Mouse (Mus musculus) fibroblast of lung, adult 2 months (primary cell): ENCODE data around the gene Zbtb20.

Source experiments
- DNase-seq: peaks from one replicate; pipeline ENCODE4 v3.0.0-alpha.2; 2011; ENCODE audit warnings: low read depth

The Zbtb20 gene

DNA sequence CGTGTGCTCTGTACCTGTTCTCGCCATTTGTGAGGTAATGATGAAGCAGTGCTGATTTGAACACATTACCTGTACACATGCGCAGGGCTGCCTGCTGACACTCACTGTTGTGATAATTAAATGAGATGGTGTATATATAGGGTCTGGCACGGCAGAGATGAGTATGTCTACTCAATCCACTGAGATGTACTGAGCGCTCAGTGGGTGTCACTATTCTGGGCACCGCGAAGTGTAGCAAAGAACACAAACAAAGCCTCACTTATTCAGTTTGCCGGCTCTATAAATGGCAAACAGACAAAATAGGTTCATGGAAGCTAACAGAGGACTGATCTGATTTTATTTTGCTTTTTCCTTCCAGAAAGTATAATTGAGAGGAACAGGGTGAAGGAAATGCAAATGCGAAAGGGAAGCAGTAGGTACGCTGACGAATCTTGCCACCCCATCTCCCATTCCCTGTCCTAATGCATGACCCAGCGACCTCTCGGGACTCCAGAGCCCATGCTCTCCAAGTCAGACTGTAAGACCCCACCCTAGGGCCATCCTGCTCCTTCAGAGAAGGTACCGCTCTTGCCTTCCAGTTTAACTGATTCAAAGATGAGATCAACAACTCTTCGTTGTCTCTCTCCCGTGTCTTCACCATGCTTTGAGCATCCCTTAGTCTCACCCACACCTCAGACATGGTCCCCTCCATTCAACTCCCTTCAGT lies 695.8 kb downstream of the Zbtb20 start:
- no peak for DNase-seq

GRCm38 (mm10) chr16:43572171-43572570 lies 696.5 kb downstream of the Zbtb20 start:
- DNase-seq = no peak

- DNase-seq = no peak
Observed at GRCm38 (mm10) chr16:43572766-43573165, 697.1 kb downstream of the Zbtb20 start.

DNA sequence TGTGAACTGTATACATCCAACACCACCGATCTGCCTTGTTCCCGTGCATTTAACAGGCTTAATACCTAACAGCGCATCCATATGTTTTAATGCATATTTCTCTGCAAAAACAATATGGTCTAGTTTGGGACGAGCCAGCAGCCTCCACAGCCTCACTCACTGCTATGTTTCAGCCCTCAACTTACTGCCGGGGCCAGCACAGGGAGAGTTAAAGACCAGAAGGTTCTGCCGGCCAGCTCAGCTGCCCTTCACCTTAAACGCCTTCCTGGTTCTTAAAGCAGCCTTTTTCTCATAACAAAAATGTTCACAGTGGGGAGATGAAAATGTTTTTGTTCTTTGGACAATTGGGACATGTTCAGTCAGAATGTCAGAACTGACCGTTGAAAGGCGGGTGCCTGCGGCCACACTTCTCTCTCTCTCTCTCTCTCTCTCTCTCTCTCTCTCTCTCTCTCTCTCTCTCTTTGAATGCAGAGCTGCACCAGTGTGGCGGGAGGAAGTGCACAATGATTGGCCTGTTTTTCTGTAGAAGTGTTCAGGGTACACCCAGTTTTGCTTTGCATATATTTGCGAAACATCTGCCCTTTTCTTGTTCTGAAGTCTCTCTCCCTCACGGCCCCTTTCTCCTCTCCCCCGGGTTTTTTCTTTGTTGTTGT lies 697.6 kb downstream of the Zbtb20 start:
- no peak for DNase-seq

GRCm38 (mm10) chr16:43574006-43574764 lies 698.5 kb downstream of the Zbtb20 start:
- peak; percentile 98 for DNase-seq

- DNase-seq = no peak
Observed at GRCm38 (mm10) chr16:43575066-43575465, 699.4 kb downstream of the Zbtb20 start.

- DNase-seq = no peak
Observed at GRCm38 (mm10) chr16:43575507-43575906, 699.8 kb downstream of the Zbtb20 start.

DNA sequence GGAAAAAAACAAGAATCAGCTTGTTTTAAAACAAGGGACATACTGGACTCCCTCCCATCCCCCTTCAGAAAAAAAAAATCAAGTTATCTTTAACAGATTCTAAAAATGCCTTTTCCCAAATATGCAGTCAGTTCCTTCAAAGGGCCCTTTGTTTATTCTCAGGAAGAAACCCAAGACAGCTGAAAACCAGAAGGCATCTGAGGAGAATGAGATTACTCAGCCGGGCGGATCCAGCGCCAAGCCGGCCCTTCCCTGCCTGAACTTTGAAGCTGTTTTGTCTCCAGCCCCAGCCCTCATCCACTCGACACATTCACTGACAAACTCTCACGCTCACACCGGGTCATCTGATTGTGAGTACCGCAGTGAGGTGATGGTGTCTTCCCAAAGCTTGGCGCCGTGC lies 701.7 kb downstream of the Zbtb20 start:
- peak; percentile 96 for DNase-seq

DNA sequence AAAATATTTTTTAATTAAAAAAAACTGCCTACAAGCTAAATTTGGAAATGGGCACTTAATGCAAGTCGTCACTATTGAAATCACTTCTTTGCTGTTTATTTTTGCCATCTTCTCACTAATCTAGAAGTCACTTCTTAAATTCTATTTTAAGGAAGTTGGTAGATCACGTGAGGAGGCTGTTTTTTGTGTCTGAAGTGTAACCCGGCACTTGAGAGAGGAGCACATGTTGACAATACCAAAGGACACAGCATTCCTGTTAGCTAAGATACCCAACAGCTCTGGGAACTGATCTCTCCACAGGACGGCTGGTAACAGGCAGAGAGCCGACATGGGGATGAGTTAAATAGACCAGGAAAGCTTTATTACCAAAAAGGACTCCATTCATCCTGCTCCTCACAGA lies 702.7 kb downstream of the Zbtb20 start:
- DNase-seq = no peak

DNA sequence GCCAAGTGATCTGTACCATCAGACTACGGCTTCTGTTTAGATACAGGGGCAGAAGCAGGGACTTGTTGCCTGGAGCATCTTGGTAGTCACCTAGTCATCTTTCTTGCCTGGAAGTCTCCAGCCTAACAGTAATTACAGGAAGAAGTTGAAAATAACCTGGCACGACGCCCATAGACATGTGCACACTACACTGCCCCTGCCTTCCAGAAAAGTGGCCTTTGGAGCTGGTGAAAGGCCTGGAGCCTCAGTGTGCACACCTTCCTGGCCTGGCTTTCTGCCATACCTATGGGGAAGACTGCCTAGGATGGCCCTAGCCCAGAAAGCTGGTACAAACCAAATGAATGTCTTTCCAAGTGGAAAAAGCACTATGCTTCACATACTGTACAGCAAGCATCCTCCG lies 703.4 kb downstream of the Zbtb20 start:
- no peak for DNase-seq

DNA sequence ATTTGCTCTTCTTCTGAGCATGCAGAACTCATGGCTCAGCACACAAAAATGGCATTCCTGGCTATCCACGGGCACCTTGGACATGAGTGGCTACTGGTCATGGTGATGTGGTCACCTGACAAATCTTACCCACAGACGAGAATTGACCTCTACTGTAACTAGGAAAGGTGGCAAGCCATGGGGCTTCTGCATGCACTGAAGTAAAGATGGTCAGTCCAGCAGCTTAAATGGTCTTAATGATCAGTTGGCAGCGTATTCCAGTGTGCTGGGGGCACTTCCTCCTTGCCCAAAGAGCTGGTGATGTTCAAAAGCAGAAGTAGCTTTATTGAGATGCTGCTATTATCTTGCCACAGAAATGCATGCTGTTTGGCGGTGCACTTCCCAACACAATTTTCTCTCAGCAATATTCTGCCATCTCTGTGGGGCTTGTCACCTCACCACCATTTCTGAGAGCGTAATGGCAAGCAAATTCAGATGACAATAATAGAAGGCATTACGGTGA lies 704.7 kb downstream of the Zbtb20 start:
- no peak for DNase-seq

DNA sequence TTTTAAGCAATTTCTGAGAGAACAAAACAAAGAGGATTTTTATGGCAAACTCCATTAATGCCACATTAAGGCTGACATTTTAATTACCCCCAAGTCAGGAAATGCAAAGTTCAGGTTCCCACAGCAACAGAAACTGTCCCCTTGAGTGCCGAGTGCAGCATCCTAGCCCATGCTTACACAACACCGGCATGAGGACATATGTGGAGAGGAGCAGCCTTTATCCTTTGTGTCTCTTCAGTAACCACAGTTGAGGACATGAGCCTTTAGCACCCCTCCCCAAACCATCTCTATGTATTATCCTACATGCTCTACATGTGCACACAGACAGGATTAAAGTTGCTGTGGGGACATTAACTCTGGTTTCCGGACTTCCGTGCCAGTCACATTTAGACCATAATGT lies 705.9 kb downstream of the Zbtb20 start:
- DNase-seq = no peak

DNA sequence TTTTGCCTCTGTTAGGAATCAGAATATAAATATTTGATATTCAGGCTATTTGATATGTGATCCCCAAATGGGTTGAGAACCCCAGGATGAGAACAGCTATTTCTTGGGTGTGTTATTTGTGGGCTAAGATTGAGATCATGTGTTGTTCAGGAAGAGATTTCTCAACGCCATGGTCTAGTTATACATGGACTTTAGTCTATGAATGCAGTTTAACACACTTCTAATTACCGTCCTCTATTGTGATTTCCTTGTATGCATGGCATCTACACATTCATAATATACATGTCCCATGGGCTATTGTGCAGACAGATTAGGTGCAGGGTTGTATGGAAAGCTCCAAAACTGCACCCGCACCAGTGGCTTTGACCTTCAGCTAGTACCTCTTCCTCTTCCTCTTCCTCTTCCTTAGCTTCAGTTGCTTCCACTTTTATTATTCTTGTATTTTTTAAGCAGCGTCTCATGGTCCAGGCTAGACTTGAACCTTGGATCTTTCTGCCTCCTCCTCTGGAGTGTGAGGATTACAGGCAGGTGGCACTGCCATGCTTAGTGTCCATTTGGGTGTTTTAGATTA lies 711.3 kb downstream of the Zbtb20 start:
- no peak for DNase-seq

DNA sequence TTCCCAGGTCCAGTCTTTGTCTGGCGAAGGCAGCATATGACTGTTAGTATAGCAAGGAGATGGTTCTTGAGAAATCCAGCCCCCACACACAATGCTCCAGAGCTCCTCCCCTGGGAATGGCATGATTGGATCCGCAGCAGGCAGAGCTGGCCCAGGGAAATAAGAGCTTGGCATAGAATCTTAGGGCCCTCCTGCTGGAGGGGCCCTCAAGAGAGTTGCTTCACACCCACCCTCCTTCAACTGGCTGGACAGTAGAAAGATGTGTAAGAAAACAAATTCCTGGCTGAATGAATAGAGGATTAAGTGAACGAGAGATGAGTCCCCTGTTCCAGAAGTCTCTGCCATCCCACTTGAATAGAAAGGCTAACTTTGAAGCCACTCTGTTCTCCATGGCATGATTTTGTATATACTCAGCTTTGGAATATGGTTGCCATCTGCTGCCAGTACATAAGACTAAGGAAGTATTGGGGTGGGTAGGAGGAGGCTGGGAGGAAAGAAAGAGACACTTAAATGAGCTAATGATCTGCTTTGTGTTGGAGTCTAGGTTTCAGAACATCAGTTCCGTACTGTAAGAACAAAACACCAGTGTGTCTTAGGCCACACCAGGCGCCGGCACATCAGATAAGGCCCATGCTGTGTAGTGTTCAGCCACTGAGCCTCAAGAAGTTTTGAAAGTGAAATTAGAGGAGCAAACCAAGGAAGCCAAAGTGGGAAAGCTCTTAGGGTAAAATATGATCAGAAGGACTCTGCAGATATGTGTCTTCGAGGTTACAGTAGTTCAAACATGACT lies 715.2 kb downstream of the Zbtb20 start:
- DNase-seq = no peak

GRCm38 (mm10) chr16:43592062-43592461 lies 716.4 kb downstream of the Zbtb20 start:
- DNase-seq = no peak

- no peak for DNase-seq
Observed at GRCm38 (mm10) chr16:43592801-43593200, 717.1 kb downstream of the Zbtb20 start.

DNA sequence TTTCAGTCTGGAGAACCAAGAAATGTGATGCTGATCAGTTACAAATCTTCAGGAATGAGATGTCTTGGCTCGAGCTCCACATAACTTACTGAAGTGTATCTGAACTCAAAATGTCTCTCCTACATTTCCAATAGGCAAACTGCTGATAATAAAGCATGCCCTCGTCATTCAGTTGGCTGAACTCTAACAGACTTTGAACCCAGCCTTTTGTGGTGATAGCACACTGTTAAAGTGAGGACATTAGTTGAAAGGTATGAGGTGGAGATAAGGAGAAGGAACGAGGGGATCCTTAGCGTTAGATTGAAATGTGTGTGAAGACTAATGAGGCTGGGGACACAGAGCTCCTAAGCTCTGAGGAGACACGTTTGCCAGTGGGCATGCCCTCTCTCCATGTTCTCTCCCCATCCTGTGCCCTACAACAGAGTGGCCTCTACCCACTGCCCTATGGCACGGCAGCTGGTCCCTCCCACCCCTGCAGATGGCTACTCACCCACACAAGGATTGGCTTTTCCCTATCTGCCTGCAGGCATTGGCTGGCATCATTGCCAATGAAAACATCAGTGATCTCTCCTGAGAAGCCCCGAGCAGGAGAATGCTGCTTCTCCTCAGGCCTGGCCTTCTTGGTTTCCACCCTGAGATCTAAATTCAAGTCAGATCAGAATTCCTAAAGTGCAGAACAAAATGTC lies 721.8 kb downstream of the Zbtb20 start:
- no peak for DNase-seq

DNA sequence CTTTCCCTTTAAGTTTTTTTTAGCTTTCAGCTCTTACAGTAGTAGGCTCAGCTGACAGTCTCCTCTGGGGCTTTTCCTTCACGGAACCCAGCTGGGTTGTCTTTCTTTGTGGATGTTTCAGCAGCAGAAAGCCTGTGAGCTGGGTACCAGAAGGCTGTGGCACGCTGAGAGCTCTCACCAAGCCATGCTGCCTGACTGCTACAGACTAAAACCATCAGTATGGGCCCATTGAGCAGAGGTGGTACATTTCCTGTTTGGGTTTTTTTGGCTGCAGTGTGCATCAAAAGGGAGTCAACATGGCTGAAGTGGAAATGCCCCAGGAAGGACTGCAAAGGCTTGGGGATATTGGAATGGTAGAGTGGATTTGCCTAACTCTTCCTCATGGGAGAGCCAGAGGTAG lies 724.0 kb downstream of the Zbtb20 start:
- DNase-seq = no peak

DNA sequence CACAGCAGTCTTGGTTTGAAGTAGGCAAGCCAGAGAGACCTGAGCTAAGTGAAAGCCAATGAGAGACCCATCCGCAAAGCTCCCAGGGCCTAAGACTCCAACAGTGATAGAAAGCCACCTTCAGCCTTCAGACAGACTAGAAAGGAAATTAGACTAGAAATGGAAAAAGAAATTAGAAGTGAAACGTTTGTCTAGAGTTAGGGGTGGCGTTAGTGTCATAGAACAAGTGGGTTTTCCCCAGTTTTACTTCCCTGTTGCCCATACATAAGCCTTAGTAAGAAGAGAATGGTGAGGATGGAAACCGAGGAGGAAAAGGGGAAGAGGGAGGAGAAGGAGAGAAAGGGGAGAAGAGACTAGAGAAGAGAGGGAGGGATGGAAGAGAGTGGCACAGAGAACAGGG lies 726.9 kb downstream of the Zbtb20 start:
- no peak for DNase-seq

DNA sequence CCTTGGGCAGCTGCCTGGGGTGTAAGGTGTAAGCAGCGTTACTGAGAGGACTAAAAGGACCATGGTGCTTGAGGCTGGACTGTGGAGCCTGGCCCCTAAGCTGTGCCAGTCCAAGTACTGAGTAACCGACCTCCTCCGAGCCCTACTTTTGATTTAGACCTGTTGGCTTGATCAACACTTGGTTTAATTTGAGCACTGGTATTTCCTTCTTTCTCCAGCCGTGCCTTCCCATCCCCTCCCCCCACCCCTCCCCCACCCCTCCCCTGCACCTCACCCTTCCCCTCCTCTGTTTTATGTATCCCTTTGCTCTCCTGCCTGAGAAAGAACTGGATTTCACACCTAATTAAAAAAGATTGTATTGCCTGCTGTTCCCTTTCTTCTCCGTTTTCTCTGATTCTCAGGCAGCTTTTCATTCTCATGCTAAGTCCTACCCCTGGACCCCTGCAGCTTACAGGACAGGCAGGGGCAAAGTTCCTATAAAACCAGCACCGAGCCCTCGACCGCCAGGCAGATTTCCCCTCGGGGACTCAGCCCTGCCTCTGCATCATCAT lies 728.0 kb downstream of the Zbtb20 start:
- DNase-seq = no peak
